Mouse (Mus musculus) gastrocnemius, postnatal 10 days (tissue): ENCODE measurements around the gene Arhgap24. TPM values are rescaled to one million over a fixed set of nuclear protein-coding genes. Genes with fewer than 3 reads are reported as not detected.
A peak's percentile ranks its signal among the peaks of the same experiment; 100 is the strongest.

ENCODE experiments used
- DNase-seq: peaks from one replicate; pipeline ENCODE4 v3.0.0; 2021; ENCODE audit warnings: mixed read lengths
- total RNA-seq, 2 experiments: library from RNA; stranded (reverse); gene quantifications; 2 replicates each; pipeline ENCODE4 v1.2.3; 2021

The Arhgap24 gene
- total RNA-seq, 2 experiments from 2014 or later: 21.2 to 25.2 TPM

- DNase-seq: no peak
These were observed 189.6 kb downstream of the Arhgap24 start for GRCm38 (mm10) chr5:102670731-102671345.

- no peak for DNase-seq
These were observed 194.1 kb downstream of the Arhgap24 start for GRCm38 (mm10) chr5:102675326-102675725.

GRCm38 (mm10) chr5:102677176-102677575 lies 196.0 kb downstream of the Arhgap24 start:
- DNase-seq: no peak

GRCm38 (mm10) chr5:102687673-102688072 lies 206.5 kb downstream of the Arhgap24 start:
- DNase-seq: no peak

GRCm38 (mm10) chr5:102692487-102692886 lies 211.3 kb downstream of the Arhgap24 start:
- DNase-seq: peak; percentile 50

GRCm38 (mm10) chr5:102693192-102693591 lies 212.0 kb downstream of the Arhgap24 start:
- DNase-seq: no peak

GRCm38 (mm10) chr5:102693871-102694270 lies 212.7 kb downstream of the Arhgap24 start:
- DNase-seq: no peak

- no peak for DNase-seq
These were observed 216.6 kb downstream of the Arhgap24 start for GRCm38 (mm10) chr5:102697784-102698183.

- DNase-seq: no peak
These were observed 217.2 kb downstream of the Arhgap24 start for GRCm38 (mm10) chr5:102698396-102698795.

- DNase-seq: no peak
These were observed 217.7 kb downstream of the Arhgap24 start for GRCm38 (mm10) chr5:102698891-102699290.

GRCm38 (mm10) chr5:102702581-102702980 lies 221.4 kb downstream of the Arhgap24 start:
- DNase-seq: no peak

- peak; percentile 81 for DNase-seq
These were observed 222.3 kb downstream of the Arhgap24 start for GRCm38 (mm10) chr5:102703325-102704099.

- DNase-seq: no peak
These were observed 224.0 kb downstream of the Arhgap24 start for GRCm38 (mm10) chr5:102705170-102705569.

GRCm38 (mm10) chr5:102710336-102710735 lies 229.1 kb downstream of the Arhgap24 start:
- no peak for DNase-seq

GRCm38 (mm10) chr5:102719368-102719972 lies 238.3 kb downstream of the Arhgap24 start:
- DNase-seq: no peak

- no peak for DNase-seq
These were observed 242.4 kb downstream of the Arhgap24 start for GRCm38 (mm10) chr5:102723558-102723957.

GRCm38 (mm10) chr5:102724813-102725348 lies 243.7 kb downstream of the Arhgap24 start:
- no peak for DNase-seq

GRCm38 (mm10) chr5:102725365-102725764 lies 244.2 kb downstream of the Arhgap24 start:
- DNase-seq: no peak

GRCm38 (mm10) chr5:102726985-102727384 lies 245.8 kb downstream of the Arhgap24 start:
- no peak for DNase-seq

- no peak for DNase-seq
These were observed 247.3 kb downstream of the Arhgap24 start for GRCm38 (mm10) chr5:102728531-102728930.

- no peak for DNase-seq
These were observed 248.3 kb downstream of the Arhgap24 start for GRCm38 (mm10) chr5:102729476-102729875.

- no peak for DNase-seq
These were observed 254.9 kb downstream of the Arhgap24 start for GRCm38 (mm10) chr5:102736131-102736530.
